Mouse (Mus musculus) E14TG2a.4 (cell line): ENCODE data around the gene Ccdc120.

ENCODE experiments used
- CTCF ChIP-seq: conservative IDR thresholded peaks from 2 replicates; pipeline ENCODE4 v1.5.1; 2014; ENCODE audit warnings: low read length
- NANOG ChIP-seq: IDR thresholded peaks from 2 replicates; pipeline ENCODE4 v1.6.1; 2014; ENCODE audit warnings: borderline replicate concordance, low read length, mixed read lengths
- POU5F1 ChIP-seq: IDR thresholded peaks from 2 replicates; pipeline ENCODE4 v1.6.1; 2014; ENCODE audit warnings: low read length, borderline replicate concordance

GRCm38 (mm10) chrX:7721514-7722281, 29.0 kb downstream of the Ccdc120 start, which contains the start of gene Gm45208:
- no peak for TF ChIP-seq CTCF
- TF ChIP-seq POU5F1: no peak
- no peak for TF ChIP-seq NANOG
